ENCODE assay signal across 8 mouse cellular contexts in genomic region chr4:136248464-136249331, GRCm38 (mm10). TPM values are rescaled to one million over a fixed set of nuclear protein-coding genes. Genes with fewer than 3 reads are reported as not detected.
A peak's percentile ranks its signal among the peaks of the same experiment; 100 is the strongest.
DNase-seq lines count a peak whose midpoint lies in the region; TF ChIP-seq lines count a peak whose summit lies in the region.

No protein-coding gene starts in this region.

- no peak for TF ChIP-seq POLR2A in myocyte (IDR thresholded peaks at IDR 0.05; ENCODE audit: insufficient read length, low read depth)

- no peaks in the 10 kb centered on the region for H3K36me3 ChIP-seq in myocyte (ENCODE audit: control insufficient read depth, insufficient read depth)

- H3K4me2 ChIP-seq in myocyte (ENCODE audit: low read depth) = peak overlapping the region; percentile 91

- intact Hi-C loops in gastrocnemius, postnatal 36 days (cut with DNase I) = no loop called here

- H3ac ChIP-seq in myocyte (ENCODE audit: control insufficient read depth, insufficient read length) = no peak overlapping the region

- DNase-seq in thymus, postnatal 14 days = peak; percentile 25
- DNase-seq in thymus, postnatal 36 days = no peak
- peak; percentile 54 to 59 for DNase-seq in gastrocnemius, postnatal 36 days
- DNase-seq in kidney, postnatal 36 days = peak; percentile 80 to 84
- no peak for DNase-seq in c-Kit-positive CD71-positive TER-119-positive erythroid progenitor cells, embryonic 14.5 days (ENCODE audit: low spot score)
- no peak for DNase-seq in urinary bladder, postnatal 10 days (ENCODE audit: low spot score)
- no peak for DNase-seq in right cerebral cortex, postnatal 4 days

- H3K27me3 ChIP-seq in myocyte (ENCODE audit: control insufficient read depth, insufficient read depth, insufficient read length) = no peaks in the 10 kb centered on the region

- peak overlapping the region; percentile 19 for H3K4me3 ChIP-seq in myocyte

- H3K79me2 ChIP-seq in myocyte (ENCODE audit: control insufficient read depth, insufficient read depth) = no peaks in the 10 kb centered on the region

TF ChIP-seq in myocyte, 11 proteins besides CTCF, POLR2A, EP300 and RAD21:
- TF ChIP-seq MYOG (IDR thresholded peaks at IDR 0.05; ENCODE audit: control insufficient read depth in 1 of 3, insufficient read depth in 1 of 3, insufficient read length in 2 of 3, low read depth in 2 of 3) = peak in 1 of 3 experiments; percentile 34
- no peak for TF ChIP-seq CEBPB (IDR thresholded peaks at IDR 0.05; ENCODE audit: insufficient read depth, poor library complexity, severe bottlenecking)
- TF ChIP-seq MYOD1 (IDR thresholded peaks at IDR 0.05; ENCODE audit: control insufficient read depth in 1 of 3, insufficient read length in 2 of 3, low read depth in 2 of 3) = peak in 1 of 3 experiments; percentile 28
- TF ChIP-seq TCF3 (IDR thresholded peaks at IDR 0.05; ENCODE audit: insufficient read length, low read depth) = no peak
- TF ChIP-seq REST (IDR thresholded peaks at IDR 0.05; ENCODE audit: insufficient read depth, insufficient read length) = no peak

RNA-seq across cellular contexts. Expression of gene Tcea3, which starts 1.2 kb away (rescaled TPM):
- 100 to 1,000 TPM; 272 to 347 TPM for total RNA-seq in gastrocnemius, postnatal 36 days (2021)
- polyA plus RNA-seq in myocyte (2012; fragmentation: generic; extraction: Trizol) = 5.5 TPM

RNA-seq across cellular contexts. Expression of gene Zfp46, which starts 35.8 kb away (rescaled TPM):
- total RNA-seq in gastrocnemius, postnatal 36 days (2021) = 10 to 100 TPM; 19.7 to 22.4 TPM
- 9.4 TPM for polyA plus RNA-seq in myocyte (2012; fragmentation: generic; extraction: Trizol)

RNA-seq across cellular contexts. Expression of gene Asap3, which starts 42.5 kb away (rescaled TPM):
- 1 to 10 TPM; 1.8 to 2.1 TPM for total RNA-seq in gastrocnemius, postnatal 36 days (2021)
- 3.9 TPM for polyA plus RNA-seq in myocyte (2012; fragmentation: generic; extraction: Trizol)

Comparison
In these comparisons a context has a peak if more than half of its experiments do, and no peak if none do; other contexts are left out.
1. DNase-seq: peak in thymus, postnatal 14 days (single experiment), gastrocnemius, postnatal 36 days (2 of 2) and kidney, postnatal 36 days (2 of 2); none in thymus, postnatal 36 days (0 of 2), c-Kit-positive CD71-positive TER-119-positive erythroid progenitor cells, embryonic 14.5 days (single experiment), urinary bladder, postnatal 10 days (single experiment) and right cerebral cortex, postnatal 4 days (single experiment).